Mouse (Mus musculus) embryonic facial prominence, embryonic 13.5 days (tissue): Measurements from ENCODE around the gene Nr1d1. TPM values are rescaled to one million over a fixed set of nuclear protein-coding genes. Genes with fewer than 3 reads are reported as not detected.
A peak's percentile ranks its signal among the peaks of the same experiment; 100 is the strongest.

ENCODE experiments used
- ATAC-seq: fragments of 200-750 bp; cut with Nextera tagmentation; 2 replicates; pipeline ENCODE4 v1.8.0; 2017; ENCODE audit warnings: low read depth; ENCODE audit not compliant: insufficient number of reproducible peaks, insufficient read depth, low FRiP score, low TSS enrichment
- H3K27ac ChIP-seq: fragments of 300-500 bp; sonication (generic); 2 replicates; pipeline ENCODE4 v1.5.1; 2015; ENCODE audit warnings: moderate library complexity, mild to moderate bottlenecking, inconsistent platforms
- H3K27me3 ChIP-seq: fragments of 300-500 bp; sonication (generic); 2 replicates; pipeline ENCODE4 v1.6.1; 2015; ENCODE audit warnings: mild to moderate bottlenecking, inconsistent platforms
- H3K36me3 ChIP-seq: fragments of 300-500 bp; sonication (generic); 2 replicates; pipeline ENCODE4 v1.6.1; 2015; ENCODE audit warnings: mild to moderate bottlenecking, inconsistent platforms
- H3K4me1 ChIP-seq: fragments of 300-500 bp; sonication (generic); 2 replicates; pipeline ENCODE4 v1.6.1; 2015; ENCODE audit warnings: inconsistent platforms
- H3K4me2 ChIP-seq: fragments of 300-500 bp; sonication (generic); 2 replicates; pipeline ENCODE4 v1.6.1; 2015; ENCODE audit warnings: moderate library complexity, mild to moderate bottlenecking, inconsistent platforms
- H3K4me3 ChIP-seq: fragments of 300-500 bp; sonication (generic); 2 replicates; pipeline ENCODE4 v1.5.1; 2015; ENCODE audit warnings: mild to moderate bottlenecking, inconsistent platforms
- H3K9ac ChIP-seq: fragments of 300-500 bp; sonication (generic); 2 replicates; pipeline ENCODE4 v1.6.1; 2015; ENCODE audit warnings: mild to moderate bottlenecking, inconsistent platforms
- H3K9me3 ChIP-seq: fragments of 300-500 bp; sonication (generic); 2 replicates; pipeline ENCODE4 v1.6.1; 2016; ENCODE audit warnings: inconsistent platforms
- WGBS: fragments of 180-500 bp; shearing (Covaris S2); methylation state at CpG from one replicate; pipeline ENCODE4 v1.1.7; 2015; ENCODE audit warnings: mixed read lengths; 5-methylcytosine and 5-hydroxymethylcytosine counted together
- polyA plus RNA-seq: library from polyadenylated mRNA; unstranded; fragments of >200 nt; fragmentation: Nextera tagmentation; extraction: Ambion mirVana; gene quantifications from 2 replicates; pipeline ENCODE4 v1.2.1, GENCODE M21; 2015

Nr1d1 gene
- polyA plus RNA-seq, 1 experiment from 2014 or later: 1.5 TPM

- Histone ChIP-seq H3K9ac (no peak overlapping the region), H3K27me3 (no peaks in the 10 kb centered on the region), H3K27ac (no peak overlapping the region), H3K36me3 (peaks cover 54% of the 10 kb centered on the region), H3K4me2 (no peak overlapping the region), H3K4me3 (no peak overlapping the region), H3K4me1 (peaks cover 10% of the 10 kb centered on the region), H3K9me3 (no peaks in the 10 kb centered on the region)
- no peak for ATAC-seq
- WGBS: 75% methylated on average over 7 of the region's 7 CpGs
Measured at GRCm38 (mm10) chr11:98723098-98723497, 52.0 kb downstream of the Nr1d1 start.

- Histone ChIP-seq H3K36me3 (peaks cover 54% of the 10 kb centered on the region), H3K27ac (0 out of 2 replicates have a peak overlapping the region, but pooled peaks have one; percentile 33), H3K27me3 (no peaks in the 10 kb centered on the region), H3K9ac (no peak overlapping the region), H3K4me2 (no peak overlapping the region), H3K4me1 (peaks cover 12% of the 10 kb centered on the region), H3K9me3 (no peaks in the 10 kb centered on the region), H3K4me3 (no peak overlapping the region)
- ATAC-seq: no peak
- 64% methylated on average over 24 of the region's 24 CpGs for WGBS
Measured at GRCm38 (mm10) chr11:98721458-98722226, 53.5 kb downstream of the Nr1d1 start.

GRCm38 (mm10) chr11:98720756-98721155, 54.4 kb downstream of the Nr1d1 start:
- no peaks in the 10 kb centered on the region for H3K9me3 ChIP-seq
- H3K4me3 ChIP-seq: no peak overlapping the region
- peaks cover 56% of the 10 kb centered on the region for H3K36me3 ChIP-seq
- no peak overlapping the region for H3K27ac ChIP-seq
- WGBS: 72% methylated on average over 2 of the region's 2 CpGs
- H3K9ac ChIP-seq: no peak overlapping the region
- ATAC-seq: no peak
- no peaks in the 10 kb centered on the region for H3K27me3 ChIP-seq
- H3K4me1 ChIP-seq: peaks cover 12% of the 10 kb centered on the region
- H3K4me2 ChIP-seq: no peak overlapping the region

Other genes starting within 250 kb of the Nr1d1 start
- 0.27 and 0.58 TPM in 2 replicates for gene Ikzf3, start 229.3 kb downstream of the Nr1d1 start, polyA plus RNA-seq
- not detected in 2 replicates for gene Zpbp2, start 224.2 kb downstream of the Nr1d1 start, polyA plus RNA-seq
- 69.4 and 71.9 TPM in 2 replicates for gene Ormdl3, start 188.0 kb downstream of the Nr1d1 start, polyA plus RNA-seq
- gene Lrrc3c, start 177.0 kb downstream of the Nr1d1 start, polyA plus RNA-seq: not detected in 2 replicates
- gene Gm12355, start 149.7 kb downstream of the Nr1d1 start, polyA plus RNA-seq: 0.80 and 4.0 TPM in 2 replicates
- not detected in 2 replicates for gene Gsdma3, start 149.0 kb downstream of the Nr1d1 start, polyA plus RNA-seq
- not detected in 2 replicates for gene Gsdma2, start 128.6 kb downstream of the Nr1d1 start, polyA plus RNA-seq
- gene Gsdma, start 111.0 kb downstream of the Nr1d1 start, polyA plus RNA-seq: 0.28 and 0.48 TPM in 2 replicates
- gene Psmd3, start 92.8 kb downstream of the Nr1d1 start, polyA plus RNA-seq: 196 and 207 TPM in 2 replicates
- not detected in 2 replicates for gene Csf3, start 74.1 kb downstream of the Nr1d1 start, polyA plus RNA-seq
- gene Med24, start 45.9 kb downstream of the Nr1d1 start, polyA plus RNA-seq: 63.8 and 65.0 TPM in 2 replicates
- 46.5 and 47.3 TPM in 2 replicates for gene Thra, start 34.7 kb downstream of the Nr1d1 start, polyA plus RNA-seq
- gene Msl1, start 20.2 kb upstream of the Nr1d1 start, polyA plus RNA-seq: 31.5 and 33.0 TPM in 2 replicates
- 39.0 and 40.3 TPM in 2 replicates for gene Casc3, start 29.6 kb upstream of the Nr1d1 start, polyA plus RNA-seq
- 3.9 and 4.7 TPM in 2 replicates for gene Rapgefl1, start 61.5 kb upstream of the Nr1d1 start, polyA plus RNA-seq
- 6.3 and 6.8 TPM in 2 replicates for gene Wipf2, start 88.3 kb upstream of the Nr1d1 start, polyA plus RNA-seq
- gene Cdc6, start 132.5 kb upstream of the Nr1d1 start, polyA plus RNA-seq: 26.9 and 31.5 TPM in 2 replicates
- gene Rara, start 152.5 kb upstream of the Nr1d1 start, polyA plus RNA-seq: 39.4 and 44.7 TPM in 2 replicates
- gene Gjd3, start 207.7 kb upstream of the Nr1d1 start, polyA plus RNA-seq: 0.34 and 0.44 TPM in 2 replicates
- 272 and 279 TPM in 2 replicates for gene Top2a, start 248.9 kb upstream of the Nr1d1 start, polyA plus RNA-seq